Mouse (Mus musculus) spleen, adult 2 months (tissue): ENCODE measurements around the gene Sv2a. TPM values are rescaled to one million over a fixed set of nuclear protein-coding genes. Genes with fewer than 3 reads are reported as not detected.

Experiments
- DNase-seq, 2 experiments: peaks; one replicate each; pipeline versions ENCODE4 v3.0.0 to v3.0.0-alpha.2; 2012 to 2021; ENCODE audit warnings: low spot score in 2 of 2, low read depth in 1 of 2
- H3K27ac ChIP-seq: fragments of 200-500 bp; 2 replicates; pipeline ENCODE4 v1.5.1; 2012; ENCODE audit warnings: low read length, inconsistent platforms; ENCODE audit not compliant: insufficient read depth
- H3K27me3 ChIP-seq: fragments of 200-500 bp; 2 replicates; pipeline ENCODE4 v1.6.1; 2012; ENCODE audit warnings: mild to moderate bottlenecking, moderate library complexity, low read length, inconsistent platforms; ENCODE audit not compliant: control insufficient read depth, insufficient read depth
- H3K36me3 ChIP-seq: fragments of 200-500 bp; 2 replicates; pipeline ENCODE4 v1.6.1; 2012; ENCODE audit warnings: mild to moderate bottlenecking, low read length, inconsistent platforms; ENCODE audit not compliant: control insufficient read depth, insufficient read depth
- H3K4me1 ChIP-seq: fragments of 200-500 bp; 2 replicates; pipeline ENCODE4 v1.6.1; 2011; ENCODE audit warnings: inconsistent platforms; ENCODE audit not compliant: control insufficient read depth, insufficient read depth, insufficient read length
- H3K4me3 ChIP-seq: fragments of 200-500 bp; 2 replicates; pipeline ENCODE4 v1.5.1; 2011; ENCODE audit warnings: mild to moderate bottlenecking, inconsistent platforms; ENCODE audit not compliant: insufficient read depth, insufficient read length; ENCODE audit errors: extremely low read depth
- CTCF ChIP-seq: fragments of 200-500 bp; IDR thresholded peaks from 2 replicates; pipeline ENCODE4 v1.5.1; 2011; ENCODE audit warnings: mild to moderate bottlenecking, inconsistent platforms; ENCODE audit not compliant: insufficient read depth, insufficient read length, insufficient replicate concordance; ENCODE audit errors: extremely low read depth
- POLR2A ChIP-seq: fragments of 200-500 bp; IDR thresholded peaks from 2 replicates; pipeline ENCODE4 v1.6.1; 2011; ENCODE audit warnings: low read depth, low read length, inconsistent platforms
- WGBS: fragments of 180-500 bp; shearing (Covaris S2); methylation state at CpG from one replicate; pipeline ENCODE4 v1.1.7; 2018; 5-methylcytosine and 5-hydroxymethylcytosine counted together
- polyA plus RNA-seq: library from polyadenylated mRNA; depleted of rRNA; stranded (reverse); fragments of >200 nt; gene quantifications from 2 replicates; pipeline ENCODE4 v1.2.3, GENCODE M21; 2012

Gene Sv2a
- polyA plus RNA-seq, 1 experiment = 2.0 TPM

DNA sequence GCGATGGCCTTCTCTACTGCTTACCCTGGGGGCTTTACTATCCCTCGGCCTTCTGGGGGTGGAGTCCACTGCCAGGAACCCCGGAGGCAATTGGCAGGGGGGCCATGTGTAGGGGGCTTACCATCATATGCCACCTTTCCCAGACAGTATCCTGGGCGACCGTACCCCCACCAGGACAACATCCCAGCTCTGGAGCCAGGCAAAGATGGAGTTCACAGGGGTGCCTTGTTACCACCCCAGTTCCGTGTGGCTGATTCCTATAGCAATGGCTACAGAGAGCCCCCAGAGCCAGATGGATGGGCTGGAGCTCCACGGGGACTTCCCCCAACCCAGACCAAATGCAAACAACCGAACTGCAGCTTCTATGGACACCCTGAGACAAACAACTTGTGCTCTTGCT lies 25.4 kb upstream of the Sv2a start:
- peaks cover 35% of the 10 kb centered on the region for H3K36me3 ChIP-seq

GRCm38 (mm10) chr3:96159820-96160219 lies 21.1 kb upstream of the Sv2a start:
- DNase-seq = no peak
- WGBS = 72% methylated on average over 4 of the region's 4 CpGs
- no peak overlapping the region for H3K4me3 ChIP-seq

More for the DNA sequence above, 25.4 kb upstream of the Sv2a start:
- Histone ChIP-seq H3K4me3 (no peak overlapping the region), H3K4me1 (peaks cover 3% of the 10 kb centered on the region; the same call in 1 of the 2 replicates), H3K27me3 (0 out of 2 replicates have a peak, but pooled peaks cover 2% of the 10 kb centered on the region), H3K27ac (no peak overlapping the region)
- TF ChIP-seq POLR2A (no peak), CTCF (no peak)
- WGBS = 89% methylated on average over 8 of the region's 8 CpGs
- DNase-seq = no peak

GRCm38 (mm10) chr3:96160222-96160802 lies 20.6 kb upstream of the Sv2a start:
- Histone ChIP-seq H3K27me3 (peaks cover 6% of the 10 kb centered on the region; the same call in 1 of the 2 replicates), H3K36me3 (peaks cover 5% of the 10 kb centered on the region), H3K4me3 (no peak overlapping the region), H3K27ac (no peak overlapping the region), H3K4me1 (peaks cover 8% of the 10 kb centered on the region; the same call in 1 of the 2 replicates)
- WGBS = 57% methylated on average over 4 of the region's 4 CpGs
- TF ChIP-seq POLR2A = no peak
- TF ChIP-seq CTCF = no peak
- DNase-seq = no peak

More at GRCm38 (mm10) chr3:96159820-96160219, 21.1 kb upstream of the Sv2a start:
- peaks cover 6% of the 10 kb centered on the region; the same call in 1 of the 2 replicates for H3K27me3 ChIP-seq
- no peak overlapping the region for H3K27ac ChIP-seq
- no peak for TF ChIP-seq POLR2A
- no peak for TF ChIP-seq CTCF
- peaks cover 8% of the 10 kb centered on the region; the same call in 1 of the 2 replicates for H3K4me1 ChIP-seq
- peaks cover 10% of the 10 kb centered on the region for H3K36me3 ChIP-seq

DNA sequence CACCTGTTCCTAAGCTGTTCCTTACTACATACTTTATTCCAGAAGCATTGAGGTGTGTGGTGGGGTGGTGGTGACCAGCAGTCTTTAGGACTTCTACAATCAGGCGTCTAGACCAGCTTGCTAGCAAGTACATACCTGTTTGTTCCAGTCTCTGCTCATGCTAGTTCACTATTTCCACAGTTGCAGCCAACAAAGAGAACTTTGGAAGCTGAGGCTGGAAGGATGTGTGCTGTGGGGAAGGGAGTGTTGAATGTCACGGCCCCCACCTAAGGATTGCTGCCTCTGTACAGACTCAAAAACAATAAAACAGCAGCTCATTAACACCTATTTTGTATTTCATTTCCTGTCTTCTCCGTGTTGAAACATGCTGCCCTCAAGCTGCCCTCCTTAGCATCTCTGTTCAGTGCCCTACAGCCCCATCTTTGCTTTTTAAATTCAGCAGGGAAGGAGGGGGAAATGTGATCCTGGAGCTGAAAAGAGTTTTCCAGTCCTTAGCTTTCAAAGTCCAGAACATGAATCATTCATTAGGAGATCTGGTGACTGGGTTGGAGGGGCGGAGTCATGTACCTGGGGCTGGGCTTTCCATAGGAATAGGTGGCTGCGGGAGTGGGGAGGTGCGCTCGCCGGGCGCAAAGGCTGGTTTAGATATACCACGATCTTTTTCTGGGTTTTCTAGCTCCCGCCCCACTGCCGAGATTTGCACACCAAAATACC lies 20.0 kb upstream of the Sv2a start:
- H3K27ac ChIP-seq = no peak overlapping the region
- H3K36me3 ChIP-seq = no peaks in the 10 kb centered on the region
- H3K4me1 ChIP-seq = peaks cover 8% of the 10 kb centered on the region; the same call in 1 of the 2 replicates
- 8% methylated on average over 12 of the region's 12 CpGs for WGBS
- peaks cover 6% of the 10 kb centered on the region; the same call in 1 of the 2 replicates for H3K27me3 ChIP-seq
- TF ChIP-seq CTCF (no peak), POLR2A (no peak)
- H3K4me3 ChIP-seq = peak overlapping the region; percentile 44; the same call in 1 of the 2 replicates
- no peak for DNase-seq

GRCm38 (mm10) chr3:96161869-96162840 lies 18.8 kb upstream of the Sv2a start, which contains the start of gene Mtmr11:
TSS of gene Mtmr11 (plus strand) at chr3:96162004.
- Histone ChIP-seq H3K4me3 (peak within 1 kb of the TSS; percentile 44; the same call in 1 of the 2 replicates), H3K4me1 (peaks cover 8% of the 10 kb centered on the region; the same call in 1 of the 2 replicates), H3K36me3 (no peaks in the 10 kb centered on the region), H3K27me3 (peaks cover 6% of the 10 kb centered on the region; the same call in 1 of the 2 replicates), H3K27ac (no peak within 1 kb of the TSS)
- TF ChIP-seq CTCF = no peak
- no peak for TF ChIP-seq POLR2A
- DNase-seq = no peak
- 22% methylated on average over 16 of the region's 16 CpGs for WGBS

- no peaks in the 10 kb centered on the region for H3K36me3 ChIP-seq
- TF ChIP-seq CTCF (no peak), POLR2A (no peak)
- peaks cover 8% of the 10 kb centered on the region; the same call in 1 of the 2 replicates for H3K4me1 ChIP-seq
- H3K4me3 ChIP-seq = no peak overlapping the region
- 92% methylated on average over 6 of the region's 6 CpGs for WGBS
- H3K27me3 ChIP-seq = peaks cover 6% of the 10 kb centered on the region; the same call in 1 of the 2 replicates
- no peak overlapping the region for H3K27ac ChIP-seq
- no peak for DNase-seq
Observed at GRCm38 (mm10) chr3:96163040-96163439, 17.9 kb upstream of the Sv2a start.
